Mouse (Mus musculus) cerebellum, postnatal 25 days (tissue): ENCODE data around the gene Zbtb20.

ENCODE experiments used
- DNase-seq, 2 experiments: peaks; one replicate each; pipeline ENCODE4 v3.0.0; 2021; ENCODE audit warnings: mixed read lengths in 2 of 2

Gene Zbtb20

DNA sequence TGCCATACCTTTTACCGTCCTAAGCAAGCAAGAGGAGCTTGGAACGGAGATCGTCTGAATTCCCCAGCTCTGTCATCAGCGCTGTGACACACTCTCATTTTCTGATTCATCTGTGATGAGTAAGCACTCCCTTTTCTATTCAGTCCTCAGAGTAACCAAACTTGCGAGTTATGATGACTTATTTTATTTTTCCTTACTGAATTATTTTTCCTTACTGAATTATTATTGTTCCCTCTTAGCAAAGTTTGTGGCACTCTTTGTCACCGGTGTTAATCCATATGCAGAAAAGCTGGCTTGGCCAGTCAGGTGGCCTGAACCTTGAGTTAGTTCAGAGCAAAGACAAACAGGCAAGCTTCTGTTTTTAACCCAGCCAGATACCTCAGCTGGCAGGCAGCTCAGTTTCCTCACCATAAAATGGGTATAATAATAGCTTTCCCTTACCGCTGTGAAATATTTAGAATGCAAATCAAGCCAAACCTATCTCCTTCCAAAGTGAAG, 583.1 kb downstream of the Zbtb20 start:
- no peak for DNase-seq

DNA sequence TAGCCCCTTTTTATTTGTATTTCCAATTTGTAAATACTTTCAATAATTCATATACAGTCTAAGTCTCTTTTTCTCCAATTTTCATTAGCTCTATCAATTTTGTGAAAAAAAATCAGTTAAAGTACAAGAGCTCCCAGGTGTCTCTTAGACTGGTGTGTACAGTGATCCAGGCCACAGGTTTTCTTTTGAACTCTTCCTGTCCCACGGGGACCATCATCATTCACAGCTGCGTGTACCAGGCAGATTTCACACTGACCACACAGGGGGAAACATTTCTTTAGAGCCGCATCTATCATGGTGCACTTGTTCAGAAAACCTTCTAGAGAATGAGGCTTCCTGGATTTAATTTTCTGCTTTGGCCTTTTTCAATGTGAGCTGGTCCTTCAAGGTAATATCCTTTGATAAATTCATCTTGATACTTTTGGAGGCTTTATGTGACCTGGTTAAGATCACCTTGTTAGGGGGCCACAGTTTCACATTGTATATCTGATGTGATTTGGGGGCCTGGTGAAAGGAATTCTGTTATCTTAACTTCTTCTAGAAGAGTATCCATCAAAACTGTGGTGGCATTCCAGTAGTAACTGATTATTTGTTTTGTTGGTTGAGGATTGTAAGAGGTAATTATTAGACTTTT, 586.2 kb downstream of the Zbtb20 start:
- no peak for DNase-seq

DNA sequence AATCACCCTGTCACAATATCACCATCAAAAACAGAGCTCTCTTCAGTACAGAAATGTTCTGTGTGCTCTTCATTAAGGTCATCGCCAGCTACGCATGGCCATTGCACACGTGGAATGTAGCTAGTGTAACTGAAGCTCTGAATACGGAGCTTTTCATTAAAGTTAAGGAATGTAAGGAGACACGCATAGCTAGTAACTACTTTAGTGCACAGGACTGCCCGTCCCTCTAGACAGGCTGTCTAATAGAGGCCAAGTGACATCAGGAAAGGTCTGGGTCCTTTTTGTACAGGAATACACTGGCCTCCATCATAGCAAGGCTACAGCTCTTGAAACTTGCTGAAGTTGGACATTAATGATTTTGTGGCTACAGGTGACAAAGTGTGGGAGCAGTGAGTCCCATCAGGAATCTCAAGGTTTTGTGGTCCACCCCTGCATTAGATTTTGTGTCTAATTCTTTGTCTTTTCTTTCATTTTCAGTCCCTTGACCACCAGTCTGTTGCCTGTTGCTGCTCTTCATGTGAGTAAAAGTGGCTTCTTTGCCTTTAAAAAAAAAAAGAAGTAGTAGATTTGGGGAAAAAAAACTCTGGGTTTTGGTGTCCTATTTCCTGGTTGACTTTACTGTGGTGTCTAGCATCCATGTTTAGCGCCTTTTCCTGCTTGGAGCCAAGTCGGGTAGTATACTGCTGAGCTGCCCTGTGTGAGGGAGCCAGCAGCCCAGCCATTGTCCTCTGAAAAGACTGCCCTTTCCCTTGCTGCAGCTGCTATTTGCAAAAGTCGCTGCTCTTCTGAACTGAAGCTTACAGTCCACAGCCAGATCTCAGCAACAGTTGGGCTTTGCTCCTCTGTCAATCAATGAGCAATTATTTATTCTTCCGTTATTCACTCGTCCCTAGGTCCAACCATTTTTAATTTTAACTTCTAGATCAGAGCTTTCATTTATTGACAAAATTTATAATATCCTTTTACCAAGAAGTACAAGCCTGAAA, 587.1 kb downstream of the Zbtb20 start:
- DNase-seq, result peak; percentile 31 to 47

DNA sequence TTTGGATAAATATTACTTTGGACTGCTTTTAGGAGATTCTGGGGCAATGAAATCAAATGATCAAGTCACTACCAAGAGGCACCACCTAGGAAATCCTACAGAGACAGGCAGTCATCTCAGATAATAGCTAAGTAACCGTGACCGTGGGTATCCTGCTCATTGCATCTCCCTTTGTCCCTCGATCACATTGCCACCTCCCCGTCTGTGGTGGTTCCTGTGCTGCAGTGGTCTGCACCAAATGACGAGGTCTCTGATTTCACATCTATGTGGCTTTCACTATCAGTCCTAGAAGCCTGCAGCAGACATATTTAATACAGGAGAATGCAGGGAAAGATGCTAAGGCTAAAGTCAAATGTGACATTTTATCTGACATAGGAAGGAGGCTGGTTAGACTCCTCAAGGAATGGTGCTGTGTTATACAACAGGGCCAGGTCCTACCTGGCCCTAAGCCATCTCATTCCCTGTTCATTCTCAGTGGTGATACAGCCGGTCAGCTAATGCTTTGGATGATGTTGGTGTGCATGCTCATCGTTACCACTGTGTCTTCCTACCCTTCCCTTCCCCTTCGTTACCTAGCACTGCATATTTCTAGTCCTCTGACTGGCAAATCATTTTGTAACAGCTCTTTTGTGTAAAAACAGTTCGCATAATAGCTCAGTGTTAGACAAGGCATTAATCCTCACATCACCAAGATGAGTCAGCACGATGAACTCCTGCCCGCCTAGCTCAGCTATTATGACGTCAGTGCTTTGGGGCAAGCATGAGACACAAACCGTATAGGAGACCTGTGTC, 588.2 kb downstream of the Zbtb20 start:
- DNase-seq, result peak; percentile 39 to 47

DNA sequence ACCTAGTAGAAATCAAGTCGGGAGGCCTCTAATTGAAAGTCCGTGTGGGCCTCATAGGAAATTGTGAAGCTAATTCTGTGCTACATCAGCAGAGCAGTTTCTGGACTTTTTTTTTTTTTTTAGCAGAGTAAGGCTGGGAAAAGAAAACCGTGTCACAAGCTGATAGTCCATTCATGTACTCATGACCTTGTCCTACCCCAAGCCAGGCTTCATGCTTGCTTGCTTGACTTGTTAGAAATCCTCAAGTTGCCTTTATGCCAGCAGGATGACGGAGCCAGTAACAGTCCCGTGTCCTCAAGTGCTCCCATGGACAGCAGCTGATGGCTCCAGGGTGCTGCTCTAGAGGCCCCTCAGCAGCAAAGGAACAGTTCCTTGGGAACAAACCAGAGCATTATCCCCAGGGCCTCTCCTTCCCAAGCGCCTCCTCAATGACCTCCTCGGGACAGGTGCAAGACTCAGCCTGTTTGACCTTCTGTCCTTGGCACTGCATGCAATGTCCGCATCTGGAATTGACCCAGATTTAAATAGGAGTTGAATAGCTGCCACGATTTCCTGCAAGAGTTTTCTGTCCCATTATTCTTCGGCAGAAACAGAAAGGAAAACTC, 588.9 kb downstream of the Zbtb20 start:
- DNase-seq, result peak; percentile 46 to 48

DNA sequence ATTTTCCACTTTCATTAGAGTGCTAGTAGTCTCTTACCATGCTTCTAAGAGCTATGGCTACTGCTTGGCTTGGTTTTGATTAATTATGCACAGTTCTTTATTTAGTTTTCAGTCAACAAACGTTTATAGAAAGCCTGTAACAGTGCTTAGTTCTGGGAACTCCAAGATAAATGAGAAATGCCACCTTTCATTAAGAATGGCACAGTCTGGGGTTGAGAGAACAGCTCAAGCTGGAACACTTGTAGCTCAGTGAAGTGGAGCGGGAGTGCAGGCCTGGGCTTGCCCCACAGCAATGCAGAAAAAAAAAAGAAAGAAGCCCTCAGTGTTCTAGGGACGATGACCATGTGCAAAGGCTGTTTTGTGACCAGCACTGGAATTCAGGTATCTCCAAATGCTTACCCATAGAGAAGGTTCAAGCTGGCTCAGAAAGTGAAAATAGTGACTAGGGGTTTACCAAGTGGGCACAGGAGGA, 589.7 kb downstream of the Zbtb20 start:
- no peak for DNase-seq

DNA sequence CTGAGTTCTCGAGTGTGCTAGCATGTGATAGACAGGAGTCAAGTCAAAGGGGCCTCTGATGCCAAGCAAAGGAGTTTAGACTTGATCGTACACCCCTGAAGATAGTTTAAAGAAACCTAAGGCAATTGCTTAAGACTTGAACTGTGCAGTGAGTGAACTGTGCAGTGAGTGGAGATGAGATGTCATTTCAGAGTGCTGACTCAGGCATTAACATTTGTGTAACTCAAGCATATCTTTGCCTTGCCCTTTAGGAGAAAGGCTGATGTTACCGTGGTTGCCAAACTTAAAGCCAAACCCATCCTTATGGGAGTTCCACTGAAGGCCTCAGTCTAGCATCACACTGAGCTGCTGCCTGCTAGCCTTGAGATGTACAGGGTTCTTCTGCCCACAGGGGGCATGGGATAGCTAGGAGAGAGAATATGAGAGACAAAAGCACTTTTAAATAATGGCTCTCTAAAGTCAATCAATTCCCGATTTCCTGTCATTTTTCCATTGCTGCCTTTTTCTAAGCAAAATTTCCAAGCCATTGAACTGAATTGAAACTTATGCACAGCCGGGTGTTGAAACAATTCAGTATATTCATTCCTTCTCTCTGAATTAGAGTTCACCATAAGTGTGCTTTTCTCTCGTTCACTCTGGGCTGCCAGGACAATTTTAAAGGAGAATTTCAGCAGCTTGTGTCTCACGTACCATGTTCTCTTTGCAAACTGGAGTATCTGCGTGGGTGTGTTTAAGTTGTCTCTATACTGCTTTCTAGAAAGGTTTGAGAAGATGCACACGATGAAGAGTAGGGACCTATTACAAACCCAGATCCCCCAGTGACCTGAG, 590.5 kb downstream of the Zbtb20 start:
- DNase-seq, result peak in 1 of 2 experiments; percentile 24

DNA sequence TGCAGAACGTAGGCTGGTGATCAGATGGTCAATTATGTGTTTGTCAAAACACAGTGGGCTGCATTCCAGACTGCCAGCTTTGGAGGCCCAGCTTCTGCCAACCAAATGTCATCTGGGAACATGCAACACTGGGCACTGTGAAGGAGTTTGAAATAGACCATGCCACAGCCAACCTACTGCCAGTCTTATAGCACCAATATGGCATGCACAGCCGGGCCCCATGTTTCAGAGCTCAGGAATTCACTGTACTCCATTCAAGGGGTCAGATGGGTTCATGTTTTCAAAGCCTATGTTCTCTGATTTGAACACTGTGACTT, 591.0 kb downstream of the Zbtb20 start:
- peak; percentile 80 to 83 for DNase-seq

DNA sequence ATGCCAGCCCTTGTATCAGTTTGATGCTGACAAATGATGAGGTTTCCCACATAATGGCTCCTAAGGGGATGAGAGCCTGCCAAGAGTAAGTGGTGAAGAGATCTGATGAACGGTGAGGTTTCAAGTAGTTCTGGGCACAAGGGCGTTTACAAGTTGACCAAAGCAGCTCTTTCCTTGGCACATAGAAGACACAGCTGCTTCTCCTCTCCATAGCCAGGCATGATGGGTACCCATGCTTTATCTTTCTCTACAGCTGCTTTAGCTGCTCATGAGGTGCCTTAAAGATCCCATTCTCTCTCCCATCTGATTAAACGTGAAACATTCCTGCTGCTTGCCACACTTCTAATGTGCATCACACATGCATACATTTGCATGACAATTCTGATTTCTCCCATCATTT, 595.4 kb downstream of the Zbtb20 start:
- no peak for DNase-seq

DNA sequence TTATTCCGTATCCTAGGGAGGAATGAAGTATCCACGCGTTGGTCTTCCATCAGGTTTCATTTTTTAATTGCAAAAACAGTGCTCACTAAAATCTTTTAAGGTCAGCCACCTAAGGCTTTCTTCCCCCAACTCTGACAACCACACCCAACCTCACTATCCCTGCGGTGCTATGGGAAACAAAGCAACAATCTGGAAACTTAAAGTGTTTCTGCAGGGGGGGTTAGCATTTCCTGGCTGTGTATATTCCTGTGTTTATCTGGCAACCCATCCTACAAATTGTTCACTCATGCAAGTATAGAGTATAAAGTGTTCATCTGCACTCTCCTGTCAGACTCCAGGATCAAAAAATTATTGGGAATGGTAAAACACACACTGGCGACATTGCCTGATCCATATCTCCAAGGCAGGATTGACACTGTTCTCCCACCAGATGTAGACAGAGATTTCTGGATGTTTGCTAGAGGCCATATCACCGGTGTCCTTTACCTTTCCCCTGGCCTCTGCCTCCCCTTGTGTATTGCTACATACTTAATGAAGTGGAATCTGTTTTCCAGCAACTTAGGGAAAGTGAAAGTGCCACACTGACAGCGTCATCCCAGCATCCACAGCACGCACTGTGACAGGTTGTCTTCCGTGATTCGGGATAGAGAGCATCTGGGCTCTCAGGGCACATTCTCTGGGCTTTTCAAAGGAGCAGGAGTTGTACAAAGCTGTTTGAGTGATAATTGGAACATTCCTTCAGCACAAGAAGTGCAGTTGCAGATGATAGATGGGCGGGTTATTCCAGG, 599.5 kb downstream of the Zbtb20 start:
- no peak for DNase-seq

DNA sequence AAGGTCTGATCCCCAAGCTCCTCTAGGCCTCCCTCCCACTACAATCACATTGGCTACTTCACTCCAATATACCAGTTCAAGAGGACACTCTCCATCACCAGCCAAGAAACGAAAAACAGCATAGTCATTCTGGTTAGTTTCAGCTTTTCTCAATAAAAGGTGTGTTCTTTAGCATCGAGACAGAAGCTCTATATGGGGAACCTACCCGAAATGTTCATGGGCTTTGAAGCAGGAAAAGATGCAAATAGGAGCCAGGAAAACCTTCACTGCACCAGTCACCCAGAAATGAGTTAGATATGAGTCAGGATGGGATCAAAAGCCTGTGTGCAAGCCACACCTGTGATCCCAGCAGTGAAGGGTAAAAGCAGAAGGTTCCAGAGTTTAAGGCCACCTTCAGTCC, 601.2 kb downstream of the Zbtb20 start:
- DNase-seq, result no peak

DNA sequence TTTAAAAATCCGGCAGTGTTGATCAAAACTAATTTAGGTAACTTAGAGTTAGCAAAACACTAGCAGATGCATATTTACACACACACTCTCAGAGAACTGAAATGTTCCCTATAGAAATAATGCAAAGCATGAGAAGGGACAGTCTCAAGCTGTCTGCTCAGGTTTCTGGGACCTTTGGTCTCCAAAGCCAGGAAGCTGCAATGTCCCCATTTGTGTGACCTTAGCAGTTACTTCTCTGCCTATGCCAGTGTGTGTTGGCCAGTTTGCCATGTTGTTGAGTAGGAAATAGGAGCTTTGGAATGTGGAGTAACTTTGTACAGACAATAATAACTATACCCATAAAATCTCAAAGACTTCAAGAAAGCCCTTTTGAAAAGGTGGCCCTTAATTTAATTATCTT, 602.7 kb downstream of the Zbtb20 start:
- no peak for DNase-seq

DNA sequence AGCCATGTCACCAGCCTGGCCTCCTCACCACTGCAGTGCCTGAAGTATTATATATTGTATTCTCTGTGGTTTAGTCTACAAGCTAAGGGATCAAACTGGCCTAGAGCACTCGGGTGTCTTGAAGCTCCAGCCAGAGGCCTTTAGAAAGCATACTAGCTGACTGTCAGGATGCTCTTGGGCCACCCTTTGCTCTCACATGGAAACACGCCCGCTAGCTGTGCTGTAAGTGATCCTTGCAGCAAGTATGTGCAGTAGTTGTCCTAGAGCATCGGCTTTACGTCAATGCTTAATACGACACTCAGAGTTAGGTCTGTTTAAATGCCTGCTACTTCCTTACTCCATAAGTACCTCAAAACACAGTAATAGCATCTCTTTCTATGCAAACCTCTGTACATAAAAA, 604.9 kb downstream of the Zbtb20 start:
- no peak for DNase-seq

DNA sequence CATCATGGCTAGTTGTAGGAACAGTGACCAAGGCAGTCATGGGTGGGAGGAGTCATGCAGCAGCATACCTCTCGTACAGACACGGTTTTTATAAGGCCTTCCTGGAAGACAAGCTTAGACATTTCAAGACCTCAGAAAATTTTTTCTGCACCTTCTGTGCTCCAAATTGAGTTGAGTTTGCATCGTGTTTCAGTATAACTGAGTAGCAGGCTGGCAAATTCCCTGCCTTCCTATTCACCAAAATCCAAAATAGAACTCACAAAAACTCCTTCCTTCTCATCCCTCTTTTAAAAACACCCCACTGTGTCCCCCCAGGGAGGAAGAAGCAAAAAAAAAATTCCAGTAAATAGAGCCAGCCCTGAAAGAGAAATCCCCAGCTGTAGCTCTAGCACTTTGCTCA, 606.4 kb downstream of the Zbtb20 start:
- no peak for DNase-seq

DNA sequence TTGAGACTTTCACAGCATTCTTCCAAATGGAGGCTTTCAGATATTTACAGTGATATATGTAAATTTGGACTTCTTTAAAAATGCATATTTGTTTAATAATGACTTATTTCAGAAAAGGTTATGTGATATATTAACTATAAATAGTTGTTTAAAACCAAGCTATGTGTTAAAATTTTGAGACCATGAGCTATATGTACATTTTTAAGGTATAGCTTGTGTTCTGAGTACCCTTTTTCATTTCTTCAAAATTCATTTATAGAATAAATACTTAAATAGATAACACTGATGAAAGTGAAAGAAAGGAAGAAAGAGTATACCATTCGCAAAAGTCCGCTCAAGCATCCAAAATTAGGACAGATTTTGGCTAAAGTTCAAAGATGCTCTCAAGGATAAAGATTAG, 607.1 kb downstream of the Zbtb20 start:
- no peak for DNase-seq

DNA sequence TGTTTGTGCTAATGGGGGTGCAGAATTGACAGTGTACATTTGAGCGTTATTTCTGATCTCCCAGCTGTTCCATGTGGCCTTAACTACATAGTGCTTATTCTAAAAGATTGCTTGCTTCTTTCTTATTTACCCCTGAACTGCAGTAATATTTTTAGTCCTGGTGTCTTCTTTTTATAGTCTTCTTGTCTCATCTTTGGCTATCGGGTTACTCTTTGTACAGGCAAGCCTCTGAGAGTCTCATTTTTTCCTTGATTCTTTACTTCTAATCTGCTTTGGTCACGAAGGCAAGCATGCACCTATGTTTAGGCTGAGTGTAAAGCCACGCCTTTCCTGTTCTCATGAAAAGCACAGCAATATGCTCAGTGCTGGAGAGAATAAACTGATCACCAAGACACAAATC, 608.7 kb downstream of the Zbtb20 start:
- DNase-seq, result no peak

DNA sequence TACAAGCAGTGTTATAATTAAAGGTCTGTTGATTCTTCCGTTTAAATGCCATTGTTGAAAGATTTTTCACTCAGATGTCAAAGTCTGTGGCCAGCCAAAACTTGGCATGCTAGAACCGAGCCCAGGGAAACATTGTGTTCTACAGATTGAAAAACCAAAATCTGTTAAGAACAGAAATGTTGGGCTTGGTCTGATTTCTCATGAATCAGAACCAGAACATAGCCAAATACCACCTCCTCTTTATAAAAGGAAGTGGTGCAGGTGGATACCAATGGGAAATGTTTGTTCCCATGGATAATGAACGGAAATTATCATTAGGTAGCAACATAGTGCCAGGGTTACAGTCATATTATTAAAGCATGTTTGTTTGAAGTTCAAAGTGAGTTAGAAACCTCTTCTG, 613.7 kb downstream of the Zbtb20 start:
- no peak for DNase-seq

DNA sequence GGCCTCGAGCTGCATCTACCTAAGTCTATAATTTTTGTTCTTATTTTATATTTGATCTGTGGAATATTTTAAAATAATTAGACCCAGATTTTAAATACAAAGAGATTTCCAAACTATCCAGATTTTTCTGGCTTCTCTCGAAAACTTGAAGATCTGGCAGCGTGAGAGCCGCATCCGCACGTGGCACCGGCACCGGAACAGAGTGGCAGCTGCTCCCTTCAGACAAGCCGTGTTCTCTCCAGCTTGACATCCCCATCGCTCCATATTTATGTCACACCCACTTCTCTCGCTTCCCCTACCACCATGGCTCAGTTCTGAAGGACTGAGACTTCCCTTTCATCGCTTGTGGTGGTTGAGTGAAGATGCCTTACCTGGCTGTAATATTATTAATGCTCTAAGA, 614.3 kb downstream of the Zbtb20 start:
- peak in 1 of 2 experiments; percentile 27 for DNase-seq

DNA sequence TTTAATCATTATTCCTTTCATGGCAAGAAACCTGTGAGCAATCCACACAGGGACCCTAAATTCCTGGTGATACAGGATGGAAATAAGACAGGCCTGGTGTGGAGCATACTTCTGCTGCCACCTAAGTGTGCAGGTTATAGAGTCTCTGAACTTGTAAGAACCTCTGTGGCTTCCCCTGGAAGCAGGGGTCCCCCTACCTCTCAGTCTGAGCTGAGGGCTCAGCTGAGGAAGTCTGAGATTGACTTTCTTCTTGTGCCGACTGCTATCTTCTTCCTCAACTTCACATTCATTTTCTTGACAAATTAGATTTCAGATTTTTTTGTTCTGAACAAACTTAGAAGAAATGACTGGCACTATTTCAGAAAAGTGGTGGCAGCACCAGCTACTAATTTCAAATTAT, 617.2 kb downstream of the Zbtb20 start:
- DNase-seq, result no peak

DNA sequence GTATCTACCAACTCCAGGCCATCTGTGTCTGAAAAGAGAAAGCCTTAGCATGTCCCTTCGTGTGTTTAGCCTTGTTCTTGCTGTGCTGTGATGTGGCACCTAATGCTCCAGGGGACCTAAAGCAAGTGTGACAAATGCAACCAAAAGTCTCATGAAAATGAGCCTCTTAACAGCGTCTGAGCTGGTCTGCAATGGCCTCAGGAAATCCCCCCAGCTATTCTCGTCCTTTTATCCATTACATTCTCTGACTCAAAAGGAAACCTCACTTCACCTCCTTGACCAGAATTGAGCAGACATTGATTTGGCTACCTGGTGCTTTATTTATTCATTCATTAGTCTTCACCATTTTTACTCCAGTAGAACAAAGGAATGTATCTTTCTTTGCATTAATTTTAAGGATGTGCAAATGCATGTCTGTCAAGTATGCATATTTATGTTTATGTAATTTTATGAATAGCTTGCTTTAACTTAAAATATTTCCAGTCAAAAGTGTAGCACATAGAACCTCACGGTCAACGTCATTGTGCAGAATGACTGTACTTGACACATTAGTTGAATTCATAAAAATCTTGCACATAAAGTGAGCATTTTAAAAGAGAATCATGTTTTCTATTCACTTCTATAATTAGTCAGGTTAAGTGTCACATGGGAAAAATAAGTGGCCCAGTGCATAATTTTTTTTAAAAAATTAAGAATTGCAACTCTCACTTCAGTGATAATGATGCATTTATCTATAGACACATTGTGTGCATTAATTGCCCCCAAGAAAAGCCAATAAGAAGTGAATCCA, 618.1 kb downstream of the Zbtb20 start:
- DNase-seq, result no peak
